Mouse (Mus musculus): ENCODE results near the gene Serpinb9c. TPM values are rescaled to one million over a fixed set of nuclear protein-coding genes. Genes with fewer than 3 reads are reported as not detected.
"Not testable (repeated sequence)": the region's sequence is repeated elsewhere in the genome, so short reads cannot be mapped to it uniquely, and the experiment has no call there.

The Serpinb9c gene
- polyA plus RNA-seq (2014; fragmentation: Nextera tagmentation; extraction: Ambion mirVana) = not detected in 2 replicates

GRCm38 (mm10) chr13:33159642-33160041, at the start of gene Serpinb9c:
TSS of gene Serpinb9c (minus strand) at chr13:33159742.
- WGBS = 81% methylated on average over 4 of the region's 4 CpGs
- Histone ChIP-seq H3K4me2 (ENCODE audit: low read length) (no peak within 1 kb of the TSS), H3K4me3 (replicated peaks; ENCODE audit: low read depth, low read length) (no peak within 1 kb of the TSS), H3K4me1 (ENCODE audit: control insufficient read depth, insufficient read depth, low read length) (no peaks in the 10 kb centered on the region), H3K27me3 (ENCODE audit: control insufficient read depth, insufficient read depth, low read length) (no peaks in the 10 kb centered on the region), H3K9me3 (ENCODE audit: control insufficient read depth, low read length) (0 out of 2 replicates have a peak, but pooled peaks cover 3% of the 10 kb centered on the region), H3K27ac (replicated peaks; ENCODE audit: low read depth, low read length) (no peak within 1 kb of the TSS), H3K9ac (replicated peaks; ENCODE audit: low read length) (no peak within 1 kb of the TSS), H3K36me3 (ENCODE audit: control insufficient read depth, insufficient read depth, low read length) (no peaks in the 10 kb centered on the region)
- no peak for ATAC-seq (ENCODE audit: low FRiP score, low TSS enrichment)
- DNase-seq = no peak

DNA sequence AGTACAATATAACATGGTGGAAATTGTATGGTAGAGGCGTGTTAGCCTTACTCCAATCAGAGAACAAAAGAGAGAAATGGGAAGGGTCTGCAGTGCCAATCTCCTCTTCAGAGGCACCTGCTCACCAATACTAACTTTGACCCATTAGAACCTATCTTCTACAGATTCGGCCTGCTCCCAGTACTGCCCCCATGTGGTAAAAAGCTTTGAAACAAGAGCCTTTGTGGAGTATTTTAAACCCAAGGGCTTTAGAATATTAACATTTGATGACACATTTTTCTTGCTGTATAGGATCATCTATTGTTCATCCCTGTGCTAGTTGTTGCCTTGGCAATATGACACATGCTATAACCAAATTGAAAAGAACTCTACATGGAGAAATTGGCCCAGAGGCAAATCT, 40.2 kb upstream of the Serpinb9c start:
- H3K36me3 ChIP-seq (ENCODE audit: control insufficient read depth, insufficient read depth, low read length) = no peaks in the 10 kb centered on the region
- no peaks in the 10 kb centered on the region for H3K4me1 ChIP-seq (ENCODE audit: control insufficient read depth, insufficient read depth, low read length)
- H3K9me3 ChIP-seq (ENCODE audit: control insufficient read depth, low read length) = no peaks in the 10 kb centered on the region
- no peak overlapping the region for H3K4me2 ChIP-seq (ENCODE audit: low read length)
- no peaks in the 10 kb centered on the region for H3K27me3 ChIP-seq (ENCODE audit: control insufficient read depth, insufficient read depth, low read length)
- H3K9ac ChIP-seq (replicated peaks; ENCODE audit: low read length) = no peak overlapping the region
- ATAC-seq (ENCODE audit: low FRiP score, low TSS enrichment) (no peak), DNase-seq (no peak)
- H3K4me3 ChIP-seq (replicated peaks; ENCODE audit: low read depth, low read length) = no peak overlapping the region
- no peak overlapping the region for H3K27ac ChIP-seq (replicated peaks; ENCODE audit: low read depth, low read length)
- WGBS = 77% methylated on average over 2 of the region's 2 CpGs

- Histone ChIP-seq H3K9me3 (ENCODE audit: control insufficient read depth, low read length) (no peaks in the 10 kb centered on the region), H3K9ac (replicated peaks; ENCODE audit: low read length) (no peak within 1 kb of the TSS), H3K4me3 (replicated peaks; ENCODE audit: low read depth, low read length) (no peak within 1 kb of the TSS), H3K27ac (replicated peaks; ENCODE audit: low read depth, low read length) (no peak within 1 kb of the TSS), H3K4me2 (ENCODE audit: low read length) (no peak within 1 kb of the TSS), H3K4me1 (ENCODE audit: control insufficient read depth, insufficient read depth, low read length) (no peaks in the 10 kb centered on the region), H3K27me3 (ENCODE audit: control insufficient read depth, insufficient read depth, low read length) (no peaks in the 10 kb centered on the region), H3K36me3 (ENCODE audit: control insufficient read depth, insufficient read depth, low read length) (no peaks in the 10 kb centered on the region)
- DNase-seq = no peak
- no peak for ATAC-seq (ENCODE audit: low FRiP score, low TSS enrichment)
- WGBS = 78% methylated on average over 5 of the region's 5 CpGs
Measured at GRCm38 (mm10) chr13:33192659-33193058, 33.1 kb upstream of the Serpinb9c start, which contains the start of gene Serpinb9d. TSS of gene Serpinb9d (plus strand) at chr13:33192959.

GRCm38 (mm10) chr13:33190486-33190885, 30.9 kb upstream of the Serpinb9c start:
- WGBS = 95% methylated on average over 1 of the region's 1 CpGs
- DNase-seq = not testable (repeated sequence)

DNA sequence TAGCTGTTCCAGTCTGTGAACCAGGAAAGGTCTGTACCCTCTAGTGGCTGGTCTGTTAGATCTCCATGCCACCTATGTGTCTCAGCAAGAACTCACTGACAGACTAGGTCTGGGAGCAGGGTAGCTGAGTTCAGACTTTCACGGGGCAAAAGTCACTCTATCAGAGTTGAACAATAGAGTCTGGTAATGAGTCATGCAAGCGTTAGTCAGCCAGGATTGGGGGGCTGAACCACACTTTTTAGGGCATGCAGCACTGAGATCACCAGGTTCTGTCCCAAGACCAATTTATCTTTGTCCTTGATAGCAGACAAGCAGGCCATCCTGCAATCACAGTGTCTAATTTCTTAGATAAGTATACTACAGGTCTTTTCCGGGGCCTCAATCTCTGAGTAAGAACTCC, 18.1 kb downstream of the Serpinb9c start:
- 83% methylated on average over 3 of the region's 3 CpGs for WGBS
- Histone ChIP-seq H3K4me3 (replicated peaks; ENCODE audit: low read depth, low read length) (no peak overlapping the region), H3K9me3 (ENCODE audit: control insufficient read depth, low read length) (no peaks in the 10 kb centered on the region), H3K4me1 (ENCODE audit: control insufficient read depth, insufficient read depth, low read length) (no peaks in the 10 kb centered on the region), H3K36me3 (ENCODE audit: control insufficient read depth, insufficient read depth, low read length) (no peaks in the 10 kb centered on the region), H3K9ac (replicated peaks; ENCODE audit: low read length) (no peak overlapping the region), H3K4me2 (ENCODE audit: low read length) (no peak overlapping the region), H3K27ac (replicated peaks; ENCODE audit: low read depth, low read length) (no peak overlapping the region), H3K27me3 (ENCODE audit: control insufficient read depth, insufficient read depth, low read length) (no peaks in the 10 kb centered on the region)
- DNase-seq = no peak
- ATAC-seq (ENCODE audit: low FRiP score, low TSS enrichment) = no peak

More at GRCm38 (mm10) chr13:33190486-33190885, 30.9 kb upstream of the Serpinb9c start:
- not testable (repeated sequence) for ATAC-seq (ENCODE audit: low FRiP score, low TSS enrichment); H3K4me1 ChIP-seq (ENCODE audit: control insufficient read depth, insufficient read depth, low read length); H3K36me3 ChIP-seq (ENCODE audit: control insufficient read depth, insufficient read depth, low read length); H3K4me3 ChIP-seq (replicated peaks; ENCODE audit: low read depth, low read length); H3K9ac ChIP-seq (replicated peaks; ENCODE audit: low read length); H3K27me3 ChIP-seq (ENCODE audit: control insufficient read depth, insufficient read depth, low read length); H3K27ac ChIP-seq (replicated peaks; ENCODE audit: low read depth, low read length); H3K9me3 ChIP-seq (ENCODE audit: control insufficient read depth, low read length); H3K4me2 ChIP-seq (ENCODE audit: low read length)

GRCm38 (mm10) chr13:33137717-33138116, 21.8 kb downstream of the Serpinb9c start:
- no peaks in the 10 kb centered on the region for H3K36me3 ChIP-seq (ENCODE audit: control insufficient read depth, insufficient read depth, low read length)
- no peak overlapping the region for H3K27ac ChIP-seq (replicated peaks; ENCODE audit: low read depth, low read length)
- H3K4me2 ChIP-seq (ENCODE audit: low read length) = no peak overlapping the region
- H3K9me3 ChIP-seq (ENCODE audit: control insufficient read depth, low read length) = no peaks in the 10 kb centered on the region
- no peaks in the 10 kb centered on the region for H3K27me3 ChIP-seq (ENCODE audit: control insufficient read depth, insufficient read depth, low read length)
- H3K9ac ChIP-seq (replicated peaks; ENCODE audit: low read length) = no peak overlapping the region
- WGBS = 94% methylated on average over 2 of the region's 2 CpGs
- no peak for DNase-seq
- no peaks in the 10 kb centered on the region for H3K4me1 ChIP-seq (ENCODE audit: control insufficient read depth, insufficient read depth, low read length)
- no peak overlapping the region for H3K4me3 ChIP-seq (replicated peaks; ENCODE audit: low read depth, low read length)
- no peak for ATAC-seq (ENCODE audit: low FRiP score, low TSS enrichment)

GRCm38 (mm10) chr13:33113054-33113453, 46.5 kb downstream of the Serpinb9c start:
- Histone ChIP-seq H3K27me3 (ENCODE audit: control insufficient read depth, insufficient read depth, low read length) (no peaks in the 10 kb centered on the region), H3K4me3 (replicated peaks; ENCODE audit: low read depth, low read length) (no peak overlapping the region), H3K36me3 (ENCODE audit: control insufficient read depth, insufficient read depth, low read length) (no peaks in the 10 kb centered on the region), H3K4me2 (ENCODE audit: low read length) (no peak overlapping the region), H3K9ac (replicated peaks; ENCODE audit: low read length) (no peak overlapping the region), H3K4me1 (ENCODE audit: control insufficient read depth, insufficient read depth, low read length) (no peaks in the 10 kb centered on the region), H3K27ac (replicated peaks; ENCODE audit: low read depth, low read length) (no peak overlapping the region), H3K9me3 (ENCODE audit: control insufficient read depth, low read length) (no peaks in the 10 kb centered on the region)
- 71% methylated on average over 3 of the region's 3 CpGs for WGBS
- DNase-seq (no peak), ATAC-seq (ENCODE audit: low FRiP score, low TSS enrichment) (no peak)

DNA sequence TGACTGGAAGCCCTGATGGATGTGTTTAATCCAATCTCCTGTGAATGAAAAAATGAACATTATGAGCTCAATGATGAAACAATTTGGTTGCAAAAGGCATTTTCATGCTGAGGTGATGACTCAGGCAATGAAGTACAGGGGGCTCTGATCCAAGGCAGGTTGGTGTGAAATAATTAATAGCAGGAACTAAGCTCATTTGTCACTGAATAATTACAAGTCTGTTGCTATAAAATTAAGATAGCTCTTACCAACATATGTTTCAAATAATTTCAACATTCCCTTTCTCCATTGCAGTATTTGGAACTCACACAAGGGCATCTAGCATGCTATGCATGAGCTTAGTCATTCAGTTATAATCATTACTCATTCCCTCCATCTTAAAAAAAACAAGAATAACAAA, 53.9 kb downstream of the Serpinb9c start:
- H3K27me3 ChIP-seq (ENCODE audit: control insufficient read depth, insufficient read depth, low read length) = no peaks in the 10 kb centered on the region
- no peak for ATAC-seq (ENCODE audit: low FRiP score, low TSS enrichment)
- H3K4me1 ChIP-seq (ENCODE audit: control insufficient read depth, insufficient read depth, low read length) = no peaks in the 10 kb centered on the region
- H3K9me3 ChIP-seq (ENCODE audit: control insufficient read depth, low read length) = no peaks in the 10 kb centered on the region
- no peak overlapping the region for H3K9ac ChIP-seq (replicated peaks; ENCODE audit: low read length)
- DNase-seq = no peak
- H3K4me3 ChIP-seq (replicated peaks; ENCODE audit: low read depth, low read length) = no peak overlapping the region
- no peak overlapping the region for H3K4me2 ChIP-seq (ENCODE audit: low read length)
- H3K36me3 ChIP-seq (ENCODE audit: control insufficient read depth, insufficient read depth, low read length) = no peaks in the 10 kb centered on the region
- no peak overlapping the region for H3K27ac ChIP-seq (replicated peaks; ENCODE audit: low read depth, low read length)

Measured in midbrain, embryonic 14.5 days (tissue).